Mouse (Mus musculus) left cerebral cortex, adult 2 months (tissue): ENCODE data around the gene Pex11g. TPM values are rescaled to one million over a fixed set of nuclear protein-coding genes. Genes with fewer than 3 reads are reported as not detected.

Experiments
- DNase-seq, 2 experiments: peaks; one replicate each; pipeline ENCODE4 v3.0.0; 2021 to 2022; ENCODE audit warnings: low spot score in 2 of 2, mixed read lengths in 1 of 2; ENCODE audit errors: extremely low spot score in 1 of 2
- H3K27ac ChIP-seq: fragments of 200-600 bp; 2 replicates; pipeline ENCODE4 v1.8.1; 2022
- H3K4me3 ChIP-seq: fragments of 200-600 bp; 2 replicates; pipeline ENCODE4 v1.8.1; 2022
- CTCF ChIP-seq: fragments of 200-600 bp; IDR thresholded peaks from 2 replicates; pipeline ENCODE4 v1.8.1; 2022; ENCODE audit warnings: antibody characterized with exemption, mild to moderate bottlenecking, moderate library complexity
- intact Hi-C: fragments of 180-260 bp; cut with DNase I; formaldehyde crosslinking; loops from one replicate; pipeline ENCODE4 v1.15.1; 2025
- total RNA-seq, 2 experiments: library from RNA; stranded (reverse); gene quantifications; 2 replicates each; pipeline ENCODE4 v1.2.3; 2021

Gene Pex11g
- total RNA-seq, 2 experiments from 2014 or later = 0.84 to 0.88 TPM

GRCm38 (mm10) chr8:3499751-3500150 is 32.3 kb upstream of the Pex11g start:
- Histone ChIP-seq H3K4me3 (peak overlapping the region; percentile 69), H3K27ac (peak overlapping the region; percentile 96)
- no peak for DNase-seq
- intact Hi-C loops = loop anchor here (1.0 kb wide), 1 partner anchor 16 kb away; the partner anchor contains the start of gene Pnpla6
- no peak for TF ChIP-seq CTCF

- DNase-seq = no peak
- intact Hi-C loops = no loop called here
- no peak overlapping the region for H3K27ac ChIP-seq
- no peak overlapping the region for H3K4me3 ChIP-seq
- no peak for TF ChIP-seq CTCF
Measured at GRCm38 (mm10) chr8:3498583-3498982, 31.1 kb upstream of the Pex11g start.

- H3K4me3 ChIP-seq = no peak overlapping the region
- DNase-seq = no peak
- no peak overlapping the region for H3K27ac ChIP-seq
- TF ChIP-seq CTCF = no peak
- intact Hi-C loops = no loop called here
Measured at GRCm38 (mm10) chr8:3496428-3496748, 28.9 kb upstream of the Pex11g start.

- DNase-seq = no peak
- intact Hi-C loops = no loop called here
- H3K27ac ChIP-seq = no peak overlapping the region
- no peak for TF ChIP-seq CTCF
- H3K4me3 ChIP-seq = no peak overlapping the region
Measured at GRCm38 (mm10) chr8:3495578-3496427, 28.3 kb upstream of the Pex11g start.

GRCm38 (mm10) chr8:3493845-3494208 is 26.3 kb upstream of the Pex11g start:
- intact Hi-C loops = no loop called here

GRCm38 (mm10) chr8:3492901-3493844 is 25.7 kb upstream of the Pex11g start, which contains the start of gene Zfp358:
Gene Zfp358, plus strand, starts transcription at chr8:3493138.
- Histone ChIP-seq H3K4me3 (peak within 1 kb of the TSS; percentile 74), H3K27ac (peak within 1 kb of the TSS; percentile 96)
- intact Hi-C loops = no loop called here
- no peak for TF ChIP-seq CTCF
- peak; percentile 66 to 75 for DNase-seq

More at GRCm38 (mm10) chr8:3493845-3494208, 26.3 kb upstream of the Pex11g start:
- peak overlapping the region; percentile 74 for H3K4me3 ChIP-seq
- DNase-seq = no peak
- peak overlapping the region; percentile 96 for H3K27ac ChIP-seq
- TF ChIP-seq CTCF = no peak

GRCm38 (mm10) chr8:3485192-3485591 is 17.7 kb upstream of the Pex11g start:
- H3K4me3 ChIP-seq = no peak overlapping the region
- H3K27ac ChIP-seq = no peak overlapping the region
- DNase-seq = no peak
- intact Hi-C loops = no loop called here
- TF ChIP-seq CTCF = no peak

GRCm38 (mm10) chr8:3483546-3483945 is 16.1 kb upstream of the Pex11g start:
- intact Hi-C loops = no loop called here
- H3K27ac ChIP-seq = no peak overlapping the region
- H3K4me3 ChIP-seq = no peak overlapping the region
- DNase-seq = no peak
- TF ChIP-seq CTCF = no peak

- no peak overlapping the region for H3K27ac ChIP-seq
- no peak for TF ChIP-seq CTCF
- intact Hi-C loops = no loop called here
- no peak for DNase-seq
- no peak overlapping the region for H3K4me3 ChIP-seq
Measured at GRCm38 (mm10) chr8:3482240-3482740, 14.8 kb upstream of the Pex11g start.

GRCm38 (mm10) chr8:3481605-3482004 is 14.1 kb upstream of the Pex11g start:
- TF ChIP-seq CTCF = no peak
- intact Hi-C loops = no loop called here
- DNase-seq = no peak
- Histone ChIP-seq H3K4me3 (no peak overlapping the region), H3K27ac (no peak overlapping the region)

GRCm38 (mm10) chr8:3480221-3480785 is 12.8 kb upstream of the Pex11g start:
- intact Hi-C loops = no loop called here
- H3K4me3 ChIP-seq = no peak overlapping the region
- no peak for TF ChIP-seq CTCF
- DNase-seq = no peak
- no peak overlapping the region for H3K27ac ChIP-seq
